In genomic region chr1:136540407-136540895, GRCm38 (mm10) we compare ENCODE assay signal across 10 mouse cellular contexts.
DNase-seq lines count a peak whose midpoint lies in the region; ATAC-seq and TF ChIP-seq lines count a peak whose summit lies in the region.
"Had no signal": no experiment of that assay in that cellular context is flagged by ENCODE, and none has a peak within 500 bp of the region (broad histone marks: within the 10 kb centered on the region; RNA-seq: fewer than 3 reads in every experiment).

No protein-coding gene starts in this region.

- DNase-seq in kidney, postnatal 0 days (ENCODE audit: low spot score), result peak; percentile 43
- DNase-seq in kidney, postnatal 14 days, result no peak
- no peak for DNase-seq in embryonic facial prominence, embryonic 10.5 days (ENCODE audit: low spot score)
- no peak for DNase-seq in heart, embryonic 10.5 days (ENCODE audit: low spot score)
- DNase-seq in mesoderm, embryonic 11.5 days (ENCODE audit: low read depth, low spot score), result peak; percentile 23
- no peak for DNase-seq in thymus, postnatal 10 days (ENCODE audit: low spot score in 2 of 2)
- DNase-seq in cerebellum, adult 11 months, result no peak

- no peak overlapping the region for H3K27ac ChIP-seq in kidney, postnatal 0 days
- 0 out of 2 replicates have a peak overlapping the region, but pooled peaks have one; percentile 6 for H3K27ac ChIP-seq in embryonic facial prominence, embryonic 10.5 days (replicated peaks)
- peak overlapping the region; percentile 38; the same call in 1 of the 2 replicates for H3K27ac ChIP-seq in heart, embryonic 10.5 days
- H3K27ac ChIP-seq: forebrain, embryonic 15.5 days; lung, embryonic 15.5 days; neural tube, embryonic 15.5 days had no signal

- no peaks in the 10 kb centered on the region for H3K27me3 ChIP-seq in kidney, postnatal 0 days (ENCODE audit: insufficient read depth, low read length)
- no peaks in the 10 kb centered on the region for H3K27me3 ChIP-seq in embryonic facial prominence, embryonic 10.5 days (replicated peaks; ENCODE audit: low read depth, poor library complexity, severe bottlenecking)
- H3K27me3 ChIP-seq in heart, embryonic 10.5 days (ENCODE audit: insufficient read depth, poor library complexity, severe bottlenecking), result no peaks in the 10 kb centered on the region
- H3K27me3 ChIP-seq: forebrain, embryonic 15.5 days; lung, embryonic 15.5 days; neural tube, embryonic 15.5 days had no signal

- peak overlapping the region; percentile 21; the same call in 1 of the 2 replicates for H3K4me2 ChIP-seq in kidney, postnatal 0 days (ENCODE audit: low read length)
- H3K4me2 ChIP-seq: forebrain, embryonic 15.5 days; lung, embryonic 15.5 days; neural tube, embryonic 15.5 days had no signal

- H3K9me3 ChIP-seq in kidney, postnatal 0 days (replicated peaks; ENCODE audit: low read length), result no peaks in the 10 kb centered on the region
- no peaks in the 10 kb centered on the region; the same call in 1 of the 2 replicates for H3K9me3 ChIP-seq in embryonic facial prominence, embryonic 10.5 days
- H3K9me3 ChIP-seq in heart, embryonic 10.5 days, result no peaks in the 10 kb centered on the region
- H3K9me3 ChIP-seq: forebrain, embryonic 15.5 days; lung, embryonic 15.5 days; neural tube, embryonic 15.5 days had no signal

- H3K36me3 ChIP-seq in kidney, postnatal 0 days (ENCODE audit: insufficient read depth, low read length), result no peaks in the 10 kb centered on the region
- peaks cover 13% of the 10 kb centered on the region for H3K36me3 ChIP-seq in embryonic facial prominence, embryonic 10.5 days (replicated peaks)
- H3K36me3 ChIP-seq in heart, embryonic 10.5 days, result peaks cover 6% of the 10 kb centered on the region; the same call in 1 of the 2 replicates
- H3K36me3 ChIP-seq: forebrain, embryonic 15.5 days; lung, embryonic 15.5 days; neural tube, embryonic 15.5 days had no signal

- no peak for TF ChIP-seq CTCF in kidney, postnatal 0 days (IDR thresholded peaks at IDR 0.05; ENCODE audit: low read depth)

- H3K4me3 ChIP-seq in kidney, postnatal 0 days (replicated peaks; ENCODE audit: low read depth, low read length), result no peak overlapping the region
- H3K4me3 ChIP-seq in embryonic facial prominence, embryonic 10.5 days, result no peak overlapping the region
- H3K4me3 ChIP-seq in heart, embryonic 10.5 days, result no peak overlapping the region
- H3K4me3 ChIP-seq: forebrain, embryonic 15.5 days; lung, embryonic 15.5 days; neural tube, embryonic 15.5 days had no signal

- no peak for ATAC-seq in kidney, postnatal 0 days (replicated peaks; ENCODE audit: low FRiP score, low read depth)
- ATAC-seq: forebrain, embryonic 15.5 days had no signal

- H3K9ac ChIP-seq in kidney, postnatal 0 days (ENCODE audit: low read depth, low read length), result no peak overlapping the region
- H3K9ac ChIP-seq: forebrain, embryonic 15.5 days; lung, embryonic 15.5 days; neural tube, embryonic 15.5 days had no signal

- 12% methylated on average over 9 of the region's 9 CpGs for WGBS in kidney, postnatal 0 days
- 56% methylated on average over 9 of the region's 9 CpGs for WGBS in embryonic facial prominence, embryonic 10.5 days
- whole genome bisulfite sequencing in heart, embryonic 10.5 days, result 33% methylated on average over 9 of the region's 9 CpGs

- H3K4me1 ChIP-seq in kidney, postnatal 0 days (replicated peaks; ENCODE audit: insufficient read depth, low read length), result no peaks in the 10 kb centered on the region
- peaks cover 30% of the 10 kb centered on the region for H3K4me1 ChIP-seq in embryonic facial prominence, embryonic 10.5 days
- peaks cover 26% of the 10 kb centered on the region for H3K4me1 ChIP-seq in heart, embryonic 10.5 days
- H3K4me1 ChIP-seq: forebrain, embryonic 15.5 days had no signal

Comparison
In these comparisons a context has a peak if more than half of its experiments do, and no peak if none do; other contexts are left out.
1. DNase-seq: peak in kidney, postnatal 0 days (single experiment) and mesoderm, embryonic 11.5 days (single experiment); none in kidney, postnatal 14 days (single experiment), embryonic facial prominence, embryonic 10.5 days (single experiment), heart, embryonic 10.5 days (single experiment), thymus, postnatal 10 days (0 of 2) and cerebellum, adult 11 months (single experiment).